Mouse (Mus musculus): Measurements from ENCODE around the gene Fam81b. TPM values are rescaled to one million over a fixed set of nuclear protein-coding genes. Genes with fewer than 3 reads are reported as not detected.

Gene Fam81b
- polyA plus RNA-seq, 1 experiment from 2014 or later, result 0.09 TPM

DNA sequence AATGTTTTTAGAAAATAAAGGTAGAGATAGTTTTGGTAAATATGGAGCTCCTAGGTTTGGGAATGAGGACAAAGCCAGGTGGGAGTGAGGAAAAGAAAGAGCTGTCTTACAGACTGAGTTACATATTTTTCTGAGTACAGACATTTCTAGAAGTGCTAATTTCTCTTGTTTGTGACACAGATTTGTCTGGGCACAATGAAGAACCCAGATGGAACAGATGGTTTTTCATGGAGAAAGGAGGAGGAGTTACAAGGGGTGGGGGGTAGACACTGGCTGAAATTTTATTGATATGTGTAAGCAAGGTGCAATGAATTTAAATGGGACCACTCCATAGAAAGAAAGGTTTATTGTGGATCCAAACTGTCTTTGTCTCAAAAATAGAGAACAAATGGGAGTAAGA is 109.9 kb downstream of the Fam81b start:
- DNase-seq (ENCODE audit: low spot score), result no peak

DNA sequence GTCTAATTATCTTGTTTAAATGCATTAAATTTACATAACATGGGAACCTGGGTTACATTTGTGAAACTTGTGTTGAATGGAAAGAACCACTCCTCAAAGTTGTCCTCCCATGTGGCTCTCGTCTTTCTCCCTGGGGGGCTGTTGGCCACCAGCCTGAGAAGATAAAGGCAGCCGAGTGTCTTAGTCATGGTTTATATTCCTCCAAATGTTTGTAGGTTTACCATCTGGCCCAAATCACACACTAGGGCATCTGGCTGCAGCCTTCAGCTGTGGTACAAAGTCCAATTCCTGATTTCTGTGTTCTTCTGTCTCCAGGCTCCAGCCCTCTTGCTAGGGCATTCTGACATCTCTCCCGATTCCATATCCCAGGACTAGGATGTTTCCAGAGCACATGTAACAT is 114.6 kb downstream of the Fam81b start:
- DNase-seq (ENCODE audit: low spot score), result no peak

DNA sequence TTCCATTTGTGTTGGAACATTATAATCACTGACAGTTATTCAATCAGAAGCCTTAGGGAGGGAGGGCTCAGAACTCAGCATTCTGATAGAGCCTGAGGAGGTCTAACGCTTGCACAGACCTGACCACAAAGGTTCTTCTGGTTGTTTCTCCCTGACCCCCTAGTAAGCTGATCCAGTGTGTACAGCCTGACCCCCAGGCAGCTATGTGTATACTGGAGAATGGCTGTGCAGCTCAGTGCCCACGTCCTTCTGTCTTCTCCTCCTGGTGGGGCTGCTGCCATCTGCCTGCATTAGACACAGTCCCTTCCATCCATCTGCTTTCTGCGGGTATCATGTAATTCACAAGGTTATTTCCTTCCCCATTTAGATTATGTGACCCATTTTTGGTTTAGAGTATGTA is 115.7 kb downstream of the Fam81b start:
- no peak for DNase-seq (ENCODE audit: low spot score)

DNA sequence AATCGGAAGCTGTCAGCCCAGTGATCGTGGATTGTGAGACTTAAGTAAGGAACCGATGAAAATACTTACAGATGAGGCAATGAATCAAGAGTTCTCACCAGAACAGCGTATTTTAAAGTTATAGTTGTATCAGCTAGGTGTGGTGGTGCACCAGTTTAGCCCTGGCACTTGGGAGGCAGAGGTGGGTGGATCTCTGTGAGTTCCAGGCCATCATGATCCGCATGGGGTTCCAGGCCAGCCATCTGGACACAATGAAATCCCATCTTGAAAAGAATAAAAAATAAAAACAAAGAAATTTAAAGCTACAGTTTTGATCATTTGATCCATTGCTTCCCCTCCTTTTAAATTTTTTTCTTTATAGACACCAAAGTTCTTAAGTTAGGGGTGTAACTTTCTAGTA is 117.2 kb downstream of the Fam81b start:
- no peak for DNase-seq (ENCODE audit: low spot score)

DNA sequence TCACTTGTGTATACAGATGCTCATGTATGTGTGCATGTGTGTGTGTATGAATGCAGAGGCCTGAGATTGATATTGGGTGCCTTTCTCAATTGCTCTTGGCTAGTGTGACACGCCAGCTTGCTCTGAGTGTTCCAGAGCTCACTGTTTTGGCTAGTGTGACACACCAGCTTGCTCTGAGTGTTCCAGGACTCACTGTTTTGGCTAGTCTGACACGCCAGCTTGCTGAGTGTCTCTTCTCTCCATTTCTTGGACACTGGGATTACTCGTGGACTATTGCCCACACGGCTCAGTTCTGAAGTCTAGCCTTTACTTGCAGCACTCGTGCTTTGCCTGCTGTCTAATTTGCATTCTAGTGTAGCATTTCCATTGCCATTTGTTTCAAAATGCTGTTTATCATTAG is 126.2 kb downstream of the Fam81b start:
- no peak for DNase-seq (ENCODE audit: low spot score)

DNA sequence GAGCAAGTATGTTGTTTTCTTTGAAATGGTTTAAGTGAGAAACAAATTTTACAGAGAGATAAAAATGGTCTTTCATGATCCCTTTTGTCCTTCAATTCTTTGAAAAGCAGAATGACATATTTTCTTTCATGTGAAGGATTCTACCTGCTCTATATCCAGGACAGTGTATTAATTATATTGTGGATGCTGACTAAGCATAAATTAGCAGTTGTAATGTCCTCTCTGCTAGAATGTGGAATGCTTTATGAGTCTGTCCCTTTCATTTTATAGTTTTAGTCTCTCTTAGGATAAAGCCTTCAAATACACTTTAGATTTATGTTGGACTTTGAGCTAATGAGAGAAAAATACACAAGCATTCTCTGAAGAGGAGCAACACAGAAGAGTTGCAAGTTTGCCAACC is 130.6 kb downstream of the Fam81b start:
- no peak for DNase-seq (ENCODE audit: low spot score)

DNA sequence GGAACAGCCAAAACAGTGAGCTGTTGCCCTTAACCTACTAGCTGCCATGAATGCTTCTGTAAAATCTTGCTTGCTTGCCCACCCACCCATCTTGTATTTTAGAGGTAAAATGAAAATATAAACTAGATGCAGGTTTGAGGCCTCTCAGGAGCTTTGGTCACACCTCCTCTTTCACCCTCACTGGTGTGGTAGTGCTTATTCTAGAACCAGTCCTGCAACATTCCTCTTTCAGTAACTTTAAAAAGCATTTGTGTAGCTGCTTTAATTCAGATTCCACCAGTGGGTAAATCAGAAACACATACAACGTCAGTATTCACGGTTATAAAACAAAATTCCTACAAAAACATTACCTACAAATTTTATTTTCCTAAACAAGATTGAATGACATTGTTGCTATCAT is 144.3 kb downstream of the Fam81b start:
- DNase-seq (ENCODE audit: low spot score), result no peak

DNA sequence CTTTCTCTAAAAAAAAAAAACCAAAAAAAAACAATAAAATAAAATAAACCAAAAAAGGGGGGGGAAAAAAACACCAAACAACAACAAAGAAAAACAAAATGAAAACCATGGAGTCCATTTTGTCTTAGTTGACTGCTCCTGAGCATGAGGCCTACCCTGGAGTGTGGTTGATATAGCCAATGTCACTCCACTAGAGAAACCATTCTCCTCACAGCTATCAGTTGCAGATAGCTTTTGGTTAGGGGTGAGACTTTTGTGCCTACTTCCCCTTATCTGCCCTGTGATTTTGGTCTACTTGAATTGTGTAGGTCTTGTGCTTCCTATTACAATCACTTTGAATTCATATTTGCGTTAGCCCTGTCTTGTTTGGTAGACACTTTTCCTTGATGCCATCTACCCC is 147.4 kb downstream of the Fam81b start:
- DNase-seq (ENCODE audit: low spot score), result no peak

DNA sequence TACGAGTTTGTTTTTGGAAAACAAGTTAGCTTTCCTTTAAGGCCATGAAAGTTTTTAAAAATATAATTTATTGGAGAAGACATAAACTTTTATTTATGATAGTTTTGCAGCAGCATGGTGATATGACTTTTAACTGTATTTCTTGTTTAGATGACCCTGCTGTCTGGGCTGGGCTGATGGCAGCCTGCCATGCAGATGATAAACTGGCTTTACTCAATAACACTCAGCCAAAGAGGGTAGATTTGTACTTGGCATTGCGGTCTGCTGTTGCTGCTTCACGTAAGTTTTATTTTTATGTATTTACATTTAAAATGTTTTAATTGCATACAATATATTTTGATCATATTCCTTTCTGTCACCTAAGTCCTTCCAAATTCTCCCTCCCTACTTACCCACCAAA is 147.8 kb downstream of the Fam81b start:
- DNase-seq (ENCODE audit: low spot score), result no peak

Small RNA genes within 50 kb of the gene (microRNA-seq; reads per million reads assigned to microRNA genes)
- not detected for gene Gm24025 (ENCODE audit: borderline number of aligned reads)

Other genes with a start within 250 kb of the Fam81b start
- 0.26 and 0.36 TPM in 2 replicates for gene Gpr150, start 248.1 kb downstream of the Fam81b start, polyA plus RNA-seq (2015; fragmentation: Nextera tagmentation; extraction: Ambion mirVana)
- 4.6 and 5.4 TPM in 2 replicates for gene Arsk, start 206.4 kb downstream of the Fam81b start, polyA plus RNA-seq (2015; fragmentation: Nextera tagmentation; extraction: Ambion mirVana)
- 9.4 and 10.8 TPM in 2 replicates for gene Ttc37, start 206.3 kb downstream of the Fam81b start, polyA plus RNA-seq (2015; fragmentation: Nextera tagmentation; extraction: Ambion mirVana)
- 1.3 and 1.4 TPM in 2 replicates for gene Mctp1, start 79.5 kb upstream of the Fam81b start, polyA plus RNA-seq (2015; fragmentation: Nextera tagmentation; extraction: Ambion mirVana)